Mouse (Mus musculus) embryonic facial prominence, embryonic 15.5 days (tissue): ENCODE measurements around the gene Fzd5. TPM values are rescaled to one million over a fixed set of nuclear protein-coding genes. Genes with fewer than 3 reads are reported as not detected.

Experiments
- ATAC-seq: fragments of 200-750 bp; cut with Nextera tagmentation; 2 replicates; pipeline ENCODE4 v1.8.0; 2017; ENCODE audit warnings: low read depth, moderate TSS enrichment; ENCODE audit not compliant: insufficient number of reproducible peaks, low FRiP score, low TSS enrichment
- H3K27ac ChIP-seq: fragments of 300-500 bp; sonication (generic); replicated peaks from 2 replicates; pipeline ENCODE4 v1.5.1; 2015; ENCODE audit warnings: mild to moderate bottlenecking, inconsistent platforms
- H3K27me3 ChIP-seq: fragments of 300-500 bp; sonication (generic); 2 replicates; pipeline ENCODE4 v1.6.1; 2015; ENCODE audit warnings: inconsistent platforms
- H3K36me3 ChIP-seq: fragments of 300-500 bp; sonication (generic); 2 replicates; pipeline ENCODE4 v1.6.1; 2015; ENCODE audit warnings: mild to moderate bottlenecking, inconsistent platforms
- H3K4me1 ChIP-seq: fragments of 300-500 bp; sonication (generic); 2 replicates; pipeline ENCODE4 v1.6.1; 2015; ENCODE audit warnings: inconsistent platforms
- H3K4me2 ChIP-seq: fragments of 300-500 bp; sonication (generic); replicated peaks from 2 replicates; pipeline ENCODE4 v1.6.1; 2015; ENCODE audit warnings: mild to moderate bottlenecking, inconsistent platforms
- H3K4me3 ChIP-seq: fragments of 300-500 bp; sonication (generic); replicated peaks from 2 replicates; pipeline ENCODE4 v1.5.1; 2015; ENCODE audit warnings: mild to moderate bottlenecking, inconsistent platforms
- H3K9ac ChIP-seq: fragments of 300-500 bp; sonication (generic); 2 replicates; pipeline ENCODE4 v1.6.1; 2015; ENCODE audit warnings: inconsistent platforms
- H3K9me3 ChIP-seq: fragments of 300-500 bp; sonication (generic); replicated peaks from 2 replicates; pipeline ENCODE4 v1.6.1; 2016; ENCODE audit warnings: inconsistent platforms
- WGBS: fragments of 180-500 bp; shearing (Covaris S2); methylation state at CpG from one replicate; pipeline ENCODE4 v1.1.7; 2015; 5-methylcytosine and 5-hydroxymethylcytosine counted together
- polyA plus RNA-seq: library from polyadenylated mRNA; unstranded; fragments of >200 nt; fragmentation: Nextera tagmentation; extraction: Ambion mirVana; gene quantifications from 2 replicates; pipeline ENCODE4 v1.2.1, GENCODE M21; 2015

The Fzd5 gene
- polyA plus RNA-seq, 1 experiment from 2014 or later = 2.1 TPM

DNA sequence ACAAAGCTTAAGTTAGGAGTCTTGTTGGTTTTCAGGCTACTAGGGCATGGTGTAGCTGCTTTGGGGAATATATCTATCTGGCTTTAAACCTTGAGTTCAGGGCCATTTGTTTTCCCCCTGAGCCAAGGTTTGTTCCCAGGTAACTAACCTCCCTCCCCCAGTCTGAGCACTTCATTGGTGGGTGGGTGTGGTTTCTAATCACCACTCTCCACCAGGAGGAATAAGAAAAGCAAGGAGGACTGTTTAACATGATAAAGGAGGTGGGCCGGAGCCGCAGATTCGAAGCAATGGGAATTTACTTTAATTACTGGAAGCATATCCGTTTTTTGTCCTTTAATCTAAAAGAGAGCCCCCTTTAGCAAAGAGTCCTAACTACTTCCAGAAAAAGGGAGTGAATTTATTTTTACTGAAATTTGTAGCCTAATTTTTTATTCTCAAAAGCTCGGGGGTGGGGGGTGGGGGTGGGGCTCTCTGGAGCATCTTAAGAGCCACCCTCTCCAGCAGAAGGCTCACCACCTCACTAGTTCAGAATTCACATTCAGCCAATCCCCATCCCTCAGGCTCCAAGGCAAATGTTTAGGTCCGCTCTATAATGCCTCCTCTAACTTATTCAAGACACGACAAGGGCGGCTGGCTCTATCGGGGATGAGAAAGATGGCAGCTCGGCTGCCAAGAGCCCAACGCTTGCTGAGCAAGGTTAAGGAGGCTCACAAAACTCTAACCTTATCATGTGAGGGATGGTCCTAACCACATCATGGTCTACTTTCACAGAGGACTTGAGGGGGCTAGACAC lies 3.9 kb downstream of the Fzd5 start:
- WGBS = 34% methylated on average over 11 of the region's 11 CpGs

DNA sequence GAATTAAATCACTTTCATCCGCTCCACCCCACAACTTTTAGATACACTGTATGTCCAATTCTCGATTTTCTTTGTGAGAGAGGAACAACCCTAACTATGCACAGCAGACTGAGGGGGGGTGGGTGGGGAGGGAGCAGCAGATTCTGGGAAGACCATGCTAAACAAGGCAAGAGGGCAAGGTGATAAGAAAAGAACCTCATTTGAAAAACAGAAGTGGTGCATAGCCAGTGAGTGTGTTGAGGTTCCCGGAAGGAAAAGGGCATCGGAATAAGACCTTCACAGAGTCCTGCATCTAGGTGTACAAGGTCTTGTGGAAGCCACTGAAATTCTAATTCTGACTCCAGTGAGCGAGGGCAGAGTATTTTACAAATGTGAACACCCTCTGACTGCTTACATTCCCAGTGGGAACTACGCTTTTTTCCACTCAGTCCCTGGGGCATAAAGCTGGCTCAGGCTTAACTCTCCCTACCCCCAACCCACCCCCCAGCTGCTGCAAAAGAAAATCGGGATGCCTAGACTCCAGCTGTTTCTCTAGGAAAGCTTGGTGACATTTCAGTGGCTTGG lies 4.8 kb downstream of the Fzd5 start:
- no peak for ATAC-seq
- no peak overlapping the region for H3K9ac ChIP-seq
- H3K27me3 ChIP-seq = peaks cover 36% of the 10 kb centered on the region
- WGBS = 52% methylated on average over 7 of the region's 7 CpGs
- no peak overlapping the region for H3K4me3 ChIP-seq
- no peaks in the 10 kb centered on the region for H3K9me3 ChIP-seq
- no peak overlapping the region for H3K4me2 ChIP-seq
- peaks cover 25% of the 10 kb centered on the region for H3K4me1 ChIP-seq
- no peaks in the 10 kb centered on the region; the same call in 1 of the 2 replicates for H3K36me3 ChIP-seq
- no peak overlapping the region for H3K27ac ChIP-seq

More for the DNA sequence above, 3.9 kb downstream of the Fzd5 start:
- no peaks in the 10 kb centered on the region; the same call in 1 of the 2 replicates for H3K36me3 ChIP-seq
- H3K9me3 ChIP-seq = no peaks in the 10 kb centered on the region
- peaks cover 34% of the 10 kb centered on the region for H3K4me1 ChIP-seq
- H3K27me3 ChIP-seq = peaks cover 36% of the 10 kb centered on the region
- H3K4me2 ChIP-seq = no peak overlapping the region
- no peak overlapping the region for H3K4me3 ChIP-seq
- no peak for ATAC-seq
- H3K27ac ChIP-seq = no peak overlapping the region
- no peak overlapping the region for H3K9ac ChIP-seq

DNA sequence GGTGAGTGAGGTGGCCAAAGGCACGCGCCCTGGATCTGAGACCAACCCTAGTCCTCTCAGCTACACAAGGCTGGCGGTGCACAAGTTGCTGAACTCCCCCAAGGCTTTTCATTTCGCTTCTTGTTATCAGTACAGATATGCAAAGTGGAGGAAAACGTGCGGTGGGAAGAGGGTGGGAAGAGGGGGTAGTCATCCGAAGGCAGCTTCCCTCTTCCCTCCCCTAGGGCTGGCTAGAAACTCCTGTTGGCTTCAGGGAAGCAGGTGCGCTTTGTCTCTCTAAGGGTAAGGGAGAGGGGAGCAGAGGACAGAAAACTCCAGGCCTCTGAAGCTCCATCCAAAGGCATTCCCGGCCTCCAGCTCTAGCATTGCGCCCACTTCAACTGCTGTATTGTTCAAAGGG lies 5.4 kb downstream of the Fzd5 start:
- Histone ChIP-seq H3K4me3 (no peak overlapping the region), H3K27me3 (peaks cover 36% of the 10 kb centered on the region), H3K4me2 (no peak overlapping the region), H3K9me3 (no peaks in the 10 kb centered on the region), H3K4me1 (peaks cover 25% of the 10 kb centered on the region), H3K36me3 (no peaks in the 10 kb centered on the region; the same call in 1 of the 2 replicates), H3K9ac (no peak overlapping the region), H3K27ac (no peak overlapping the region)
- 52% methylated on average over 10 of the region's 10 CpGs for WGBS
- ATAC-seq = no peak

DNA sequence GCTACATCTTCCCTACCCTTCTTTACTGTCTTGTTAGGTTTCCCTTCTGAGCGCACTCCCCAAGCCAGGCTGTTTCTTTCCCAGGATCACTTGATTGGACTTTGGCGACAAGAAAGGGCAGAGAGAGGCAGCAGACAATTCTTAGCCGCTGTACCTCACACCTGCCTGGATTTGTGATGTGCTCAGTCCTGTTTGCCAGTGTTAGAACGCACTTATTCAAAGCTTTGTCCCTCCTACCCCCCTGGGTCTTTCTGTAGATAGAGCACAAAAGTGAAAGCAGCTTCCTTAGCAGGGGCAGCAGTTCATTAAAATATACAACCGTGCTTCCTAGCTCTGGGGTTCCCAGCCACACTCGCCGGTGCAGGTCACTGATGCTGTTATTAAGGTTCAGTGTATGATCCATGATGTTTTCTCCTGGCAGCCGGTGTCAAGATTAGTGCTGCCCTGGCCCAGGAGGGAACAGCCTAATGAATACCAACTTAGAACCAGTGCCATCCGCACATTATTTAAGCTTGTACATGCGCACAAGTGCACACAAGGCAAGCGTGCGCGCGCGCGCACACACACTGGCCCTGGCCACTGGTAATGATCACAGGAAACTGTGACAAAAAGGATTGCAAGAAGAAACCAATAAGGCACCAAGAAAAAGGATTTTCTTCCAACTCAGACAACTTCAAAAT lies 6.1 kb downstream of the Fzd5 start:
- Histone ChIP-seq H3K4me2 (no peak overlapping the region), H3K9me3 (no peaks in the 10 kb centered on the region), H3K27ac (no peak overlapping the region), H3K4me3 (no peak overlapping the region), H3K36me3 (no peaks in the 10 kb centered on the region; the same call in 1 of the 2 replicates), H3K9ac (no peak overlapping the region), H3K27me3 (peaks cover 36% of the 10 kb centered on the region), H3K4me1 (peaks cover 21% of the 10 kb centered on the region)
- no peak for ATAC-seq
- 71% methylated on average over 16 of the region's 16 CpGs for WGBS

DNA sequence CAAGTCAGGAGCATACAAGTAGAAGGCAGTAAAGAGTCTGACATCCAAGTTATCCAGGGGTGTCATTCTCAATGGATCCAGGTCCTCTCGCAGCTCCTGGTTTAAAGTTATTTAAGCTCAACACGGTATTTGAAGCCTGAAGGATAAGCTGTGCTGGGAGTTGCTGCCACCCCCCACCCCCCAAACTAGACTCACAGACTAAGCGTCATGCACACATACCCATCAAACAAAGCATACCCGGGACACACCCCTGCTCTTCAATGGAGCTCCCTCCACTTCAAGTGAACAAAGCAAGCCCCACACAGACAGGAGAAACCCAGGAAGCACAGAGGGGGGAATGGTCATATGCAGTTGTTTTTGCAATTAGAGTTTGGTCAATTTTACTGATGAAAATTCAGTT lies 7.5 kb downstream of the Fzd5 start:
- Histone ChIP-seq H3K27ac (no peak overlapping the region), H3K9ac (no peak overlapping the region), H3K9me3 (no peaks in the 10 kb centered on the region), H3K36me3 (no peaks in the 10 kb centered on the region; the same call in 1 of the 2 replicates), H3K4me2 (no peak overlapping the region), H3K4me3 (no peak overlapping the region), H3K27me3 (peaks cover 23% of the 10 kb centered on the region), H3K4me1 (peaks cover 7% of the 10 kb centered on the region)
- ATAC-seq = no peak
- 73% methylated on average over 4 of the region's 4 CpGs for WGBS

DNA sequence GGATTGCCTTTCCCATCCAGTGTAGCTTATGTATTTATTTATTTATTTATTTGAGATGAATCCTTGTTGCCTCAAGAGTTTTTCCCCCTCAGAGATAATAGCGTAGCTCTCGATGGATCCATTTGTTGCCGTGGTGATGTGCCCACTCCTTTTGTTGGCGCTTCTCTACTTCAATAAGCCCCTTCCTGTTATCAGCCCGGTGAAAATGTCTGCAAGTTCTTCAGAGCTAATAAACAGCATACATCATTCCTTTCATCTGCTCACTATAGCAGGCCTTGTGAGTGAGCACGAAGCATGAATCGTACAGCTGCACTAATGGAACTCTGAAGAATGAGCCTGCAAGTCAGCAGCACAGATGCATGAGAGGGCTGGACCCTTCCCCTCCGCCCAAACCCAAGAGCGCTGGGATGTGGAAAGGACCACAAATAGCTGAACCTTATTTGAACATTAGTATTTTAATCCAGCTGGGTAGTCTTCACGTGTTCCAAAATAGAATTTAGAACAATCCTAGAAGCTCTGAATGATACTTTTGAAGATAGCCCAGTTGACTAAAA lies 16.4 kb downstream of the Fzd5 start:
- H3K27me3 ChIP-seq = no peaks in the 10 kb centered on the region
- H3K9me3 ChIP-seq = no peaks in the 10 kb centered on the region
- H3K27ac ChIP-seq = no peak overlapping the region
- no peak overlapping the region for H3K9ac ChIP-seq
- H3K4me3 ChIP-seq = no peak overlapping the region
- H3K36me3 ChIP-seq = peaks cover 20% of the 10 kb centered on the region
- WGBS = 84% methylated on average over 10 of the region's 10 CpGs
- no peaks in the 10 kb centered on the region for H3K4me1 ChIP-seq
- H3K4me2 ChIP-seq = no peak overlapping the region
- no peak for ATAC-seq

DNA sequence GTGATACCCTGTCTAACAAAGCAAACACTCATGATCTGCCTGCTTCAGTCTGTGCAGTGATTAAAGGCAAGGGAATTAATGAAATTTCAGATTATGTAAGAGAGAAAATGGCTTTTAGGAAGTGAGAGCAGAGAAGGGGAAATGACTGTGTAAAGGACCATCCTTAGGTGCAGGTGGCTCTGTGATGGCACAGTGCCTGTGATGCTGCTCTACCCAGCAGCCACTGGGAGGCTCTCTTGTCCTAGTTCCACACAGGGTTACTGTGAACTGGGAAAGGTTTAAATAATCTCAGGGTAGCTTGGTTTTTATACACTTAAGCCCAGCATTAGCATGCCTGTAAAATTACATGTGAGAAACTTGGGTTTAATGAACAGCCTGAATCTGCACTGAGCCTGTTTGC lies 20.0 kb downstream of the Fzd5 start:
- ATAC-seq = no peak
- H3K27me3 ChIP-seq = no peaks in the 10 kb centered on the region
- no peak overlapping the region for H3K27ac ChIP-seq
- H3K36me3 ChIP-seq = peaks cover 19% of the 10 kb centered on the region
- H3K9me3 ChIP-seq = no peaks in the 10 kb centered on the region
- H3K4me1 ChIP-seq = no peaks in the 10 kb centered on the region
- H3K9ac ChIP-seq = no peak overlapping the region
- H3K4me2 ChIP-seq = no peak overlapping the region
- no peak overlapping the region for H3K4me3 ChIP-seq

DNA sequence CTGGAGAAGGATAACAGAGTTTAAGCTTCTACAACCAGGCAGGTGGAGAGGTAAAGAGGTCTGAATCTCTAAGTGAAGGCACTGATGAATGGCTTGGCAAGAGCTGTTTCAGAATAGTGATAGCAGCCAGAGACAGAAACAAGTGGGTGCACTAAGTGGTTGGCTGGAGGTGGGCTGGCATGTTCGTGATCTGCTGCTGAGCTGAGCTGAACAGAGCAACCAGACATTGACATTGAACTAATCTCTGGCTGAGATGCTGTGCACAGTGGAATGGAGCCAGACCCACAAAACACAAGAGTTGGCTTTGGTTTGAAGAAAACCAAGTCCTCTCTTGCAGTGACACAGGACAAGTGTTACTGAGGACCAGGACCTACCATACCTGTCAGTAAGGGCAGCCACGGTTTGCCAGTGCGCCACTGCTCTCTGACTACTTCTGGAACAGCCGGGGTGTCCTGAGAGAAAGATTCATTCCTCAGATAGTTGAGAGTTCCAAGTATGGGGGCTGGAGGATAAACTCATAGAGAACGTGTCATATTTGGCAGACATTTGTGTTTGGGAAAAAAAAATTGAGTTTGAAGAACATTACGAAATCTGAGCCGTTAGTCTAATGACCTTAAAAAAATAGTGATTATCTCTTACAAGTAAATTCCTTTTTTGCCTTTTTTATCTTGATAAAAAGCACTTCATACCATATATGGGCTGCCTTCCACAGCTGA lies 20.8 kb downstream of the Fzd5 start:
- no peak overlapping the region for H3K27ac ChIP-seq
- no peak overlapping the region for H3K4me2 ChIP-seq
- no peaks in the 10 kb centered on the region for H3K27me3 ChIP-seq
- H3K9me3 ChIP-seq = no peaks in the 10 kb centered on the region
- no peak for ATAC-seq
- H3K4me1 ChIP-seq = no peaks in the 10 kb centered on the region
- no peak overlapping the region for H3K9ac ChIP-seq
- 87% methylated on average over 7 of the region's 7 CpGs for WGBS
- H3K4me3 ChIP-seq = no peak overlapping the region
- peaks cover 14% of the 10 kb centered on the region for H3K36me3 ChIP-seq

DNA sequence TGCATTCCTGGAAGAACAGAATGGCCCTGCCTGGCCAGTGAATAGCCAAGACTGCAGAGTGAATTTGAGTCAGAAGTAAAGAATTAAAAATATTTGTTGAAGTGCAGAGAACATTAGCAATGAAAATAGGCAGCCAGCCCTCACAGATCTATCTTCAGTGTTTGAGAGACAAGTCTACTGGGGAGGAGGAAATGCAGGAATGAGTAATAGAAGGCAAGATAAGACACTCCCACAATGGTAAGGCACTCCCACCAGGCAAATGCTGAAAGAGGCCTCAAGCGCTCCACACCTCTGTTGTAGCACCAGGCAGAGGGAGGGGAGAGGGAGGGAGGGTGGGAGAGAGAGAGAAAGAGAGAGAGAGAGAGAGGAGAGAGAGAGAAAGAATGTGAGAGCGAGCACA lies 22.1 kb downstream of the Fzd5 start:
- H3K4me2 ChIP-seq = no peak overlapping the region
- no peak for ATAC-seq
- 71% methylated on average over 2 of the region's 2 CpGs for WGBS

DNA sequence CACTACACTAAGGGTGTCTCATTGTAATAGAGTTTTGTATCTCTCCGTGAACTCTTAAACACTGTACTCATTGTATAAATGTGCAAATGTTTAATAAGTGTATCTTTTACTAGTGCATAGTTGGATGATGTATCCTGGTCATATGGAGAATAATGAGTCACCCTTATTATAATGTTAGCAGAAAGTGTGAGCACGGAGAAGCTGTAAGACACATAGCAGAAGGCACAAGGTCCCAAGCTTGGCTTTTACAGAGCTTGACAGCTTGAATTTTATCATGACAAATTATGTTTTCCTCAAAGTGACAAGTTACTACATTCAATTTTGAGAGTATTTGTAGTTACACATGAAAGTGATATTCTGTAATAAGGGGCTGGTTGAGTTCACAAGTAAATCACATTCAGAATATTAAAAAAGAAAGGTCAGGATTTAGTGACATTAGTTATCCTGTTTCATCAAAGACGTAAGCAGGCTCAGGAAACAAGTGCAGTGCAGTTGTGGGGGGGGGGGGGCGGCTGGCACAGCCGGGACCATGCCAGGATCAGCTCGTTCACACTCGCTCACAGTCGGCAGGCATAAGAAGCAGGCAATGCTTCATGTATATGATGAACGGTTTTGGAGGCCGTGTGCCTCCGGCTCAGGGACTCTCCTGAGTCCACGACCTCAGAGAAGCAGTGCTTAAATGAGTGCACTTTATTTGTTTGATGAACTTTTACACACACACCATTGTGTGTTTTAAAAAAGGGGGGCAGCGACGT lies 25.4 kb downstream of the Fzd5 start:
- no peaks in the 10 kb centered on the region for H3K27me3 ChIP-seq
- H3K4me1 ChIP-seq = no peaks in the 10 kb centered on the region
- no peak overlapping the region for H3K4me3 ChIP-seq
- 89% methylated on average over 14 of the region's 14 CpGs for WGBS
- peaks cover 9% of the 10 kb centered on the region for H3K36me3 ChIP-seq
- ATAC-seq = no peak
- no peaks in the 10 kb centered on the region for H3K9me3 ChIP-seq
- H3K4me2 ChIP-seq = no peak overlapping the region
- no peak overlapping the region for H3K9ac ChIP-seq
- H3K27ac ChIP-seq = no peak overlapping the region

More for the DNA sequence above, 22.1 kb downstream of the Fzd5 start:
- Histone ChIP-seq H3K27me3 (no peaks in the 10 kb centered on the region), H3K4me1 (no peaks in the 10 kb centered on the region), H3K9me3 (no peaks in the 10 kb centered on the region), H3K27ac (no peak overlapping the region), H3K4me3 (no peak overlapping the region), H3K9ac (no peak overlapping the region), H3K36me3 (peaks cover 13% of the 10 kb centered on the region)
